Mouse (Mus musculus): Measurements from ENCODE around the gene Dst. TPM values are rescaled to one million over a fixed set of nuclear protein-coding genes. Genes with fewer than 3 reads are reported as not detected.
"Not testable (repeated sequence)": the region's sequence is repeated elsewhere in the genome, so short reads cannot be mapped to it uniquely, and the experiment has no call there.

The Dst gene
- polyA plus RNA-seq, 1 experiment from 2014 or later, result 13.4 TPM

- H3K36me3 ChIP-seq (ENCODE audit: control insufficient read depth, insufficient read depth, low read length), result peaks cover 21% of the 10 kb centered on the region
- ATAC-seq (ENCODE audit: low read depth), result no peak
- 0 out of 2 replicates have a peak, but pooled peaks cover 3% of the 10 kb centered on the region for H3K9me3 ChIP-seq (ENCODE audit: control insufficient read depth, low read length)
- H3K27me3 ChIP-seq (ENCODE audit: control insufficient read depth, insufficient read depth, low read depth, low read length), result no peaks in the 10 kb centered on the region
- H3K4me1 ChIP-seq (replicated peaks; ENCODE audit: control insufficient read depth, insufficient read depth, low read length), result peaks cover 7% of the 10 kb centered on the region
- WGBS, result 80% methylated on average over 14 of the region's 14 CpGs
- H3K4me3 ChIP-seq (ENCODE audit: low read length), result no peak overlapping the region
- H3K27ac ChIP-seq (ENCODE audit: low read length), result no peak overlapping the region
- H3K4me2 ChIP-seq (ENCODE audit: low read depth, low read length), result no peak overlapping the region
- H3K9ac ChIP-seq (ENCODE audit: low read length), result no peak overlapping the region
These were observed 385.2 kb downstream of the Dst start for GRCm38 (mm10) chr1:34293198-34293597.

- no peak overlapping the region for H3K4me3 ChIP-seq (ENCODE audit: low read length)
- H3K36me3 ChIP-seq (ENCODE audit: control insufficient read depth, insufficient read depth, low read length), result peaks cover 12% of the 10 kb centered on the region; the same call in 1 of the 2 replicates
- no peak overlapping the region for H3K9ac ChIP-seq (ENCODE audit: low read length)
- no peak for ATAC-seq (ENCODE audit: low read depth)
- H3K4me1 ChIP-seq (replicated peaks; ENCODE audit: control insufficient read depth, insufficient read depth, low read length), result peaks cover 15% of the 10 kb centered on the region
- WGBS, result 77% methylated on average over 9 of the region's 9 CpGs
- H3K9me3 ChIP-seq (ENCODE audit: control insufficient read depth, low read length), result no peaks in the 10 kb centered on the region
- H3K27me3 ChIP-seq (ENCODE audit: control insufficient read depth, insufficient read depth, low read depth, low read length), result no peaks in the 10 kb centered on the region
- H3K27ac ChIP-seq (ENCODE audit: low read length), result no peak overlapping the region
- no peak overlapping the region for H3K4me2 ChIP-seq (ENCODE audit: low read depth, low read length)
These were observed 389.6 kb downstream of the Dst start for GRCm38 (mm10) chr1:34297636-34298035.

- Histone ChIP-seq H3K4me3 (ENCODE audit: low read length) (no peak overlapping the region), H3K36me3 (ENCODE audit: control insufficient read depth, insufficient read depth, low read length) (peaks cover 8% of the 10 kb centered on the region; the same call in 1 of the 2 replicates), H3K27ac (ENCODE audit: low read length) (peak overlapping the region; percentile 28; the same call in 1 of the 2 replicates), H3K9me3 (ENCODE audit: control insufficient read depth, low read length) (no peaks in the 10 kb centered on the region), H3K27me3 (ENCODE audit: control insufficient read depth, insufficient read depth, low read depth, low read length) (no peaks in the 10 kb centered on the region), H3K4me2 (ENCODE audit: low read depth, low read length) (peak overlapping the region; percentile 33), H3K4me1 (replicated peaks; ENCODE audit: control insufficient read depth, insufficient read depth, low read length) (peaks cover 15% of the 10 kb centered on the region), H3K9ac (ENCODE audit: low read length) (no peak overlapping the region)
- WGBS, result 36% methylated on average over 18 of the region's 18 CpGs
- peak; percentile 70 for ATAC-seq (ENCODE audit: low read depth)
These were observed 390.7 kb downstream of the Dst start for GRCm38 (mm10) chr1:34298631-34299184.

- no peak for ATAC-seq (ENCODE audit: low read depth)
- WGBS, result 72% methylated on average over 13 of the region's 13 CpGs
- peaks cover 7% of the 10 kb centered on the region; the same call in 1 of the 2 replicates for H3K36me3 ChIP-seq (ENCODE audit: control insufficient read depth, insufficient read depth, low read length)
- no peak overlapping the region for H3K4me2 ChIP-seq (ENCODE audit: low read depth, low read length)
- peaks cover 15% of the 10 kb centered on the region for H3K4me1 ChIP-seq (replicated peaks; ENCODE audit: control insufficient read depth, insufficient read depth, low read length)
- H3K4me3 ChIP-seq (ENCODE audit: low read length), result no peak overlapping the region
- H3K27me3 ChIP-seq (ENCODE audit: control insufficient read depth, insufficient read depth, low read depth, low read length), result no peaks in the 10 kb centered on the region
- no peak overlapping the region for H3K9ac ChIP-seq (ENCODE audit: low read length)
- no peaks in the 10 kb centered on the region for H3K9me3 ChIP-seq (ENCODE audit: control insufficient read depth, low read length)
- H3K27ac ChIP-seq (ENCODE audit: low read length), result no peak overlapping the region
These were observed 391.5 kb downstream of the Dst start for GRCm38 (mm10) chr1:34299507-34299906.

DNA sequence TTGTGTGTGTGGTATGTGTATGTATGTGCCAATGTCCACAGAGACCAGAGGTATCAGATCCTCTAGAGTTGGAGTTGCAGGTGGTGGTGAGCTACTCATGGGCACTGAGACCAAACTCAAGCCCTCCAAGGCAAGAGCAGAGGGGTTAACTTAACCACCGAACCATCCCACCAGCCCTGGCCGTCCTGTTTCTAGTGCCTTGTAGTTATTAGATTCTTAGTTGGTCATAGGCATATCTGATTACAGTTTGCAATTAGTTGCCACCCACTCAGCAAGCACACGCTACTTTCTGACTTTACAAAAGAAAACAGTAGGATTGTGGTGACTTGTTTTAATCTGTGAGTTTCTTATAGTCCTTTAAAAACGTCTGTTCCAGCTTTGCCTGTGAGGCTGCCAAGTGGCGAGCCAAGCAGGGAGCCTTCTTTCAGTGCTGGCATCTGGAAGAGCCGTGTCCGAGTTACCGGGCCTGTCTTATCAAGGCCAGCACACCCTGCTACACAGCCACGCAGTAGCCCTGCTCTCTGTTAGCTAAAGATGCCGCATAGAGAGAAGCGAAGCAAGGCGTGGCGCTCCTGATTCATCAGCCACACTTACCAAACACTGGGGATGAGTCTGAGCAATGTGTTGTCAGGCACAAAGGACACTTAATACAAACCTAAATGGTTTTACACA is 392.4 kb downstream of the Dst start:
- H3K4me1 ChIP-seq (replicated peaks; ENCODE audit: control insufficient read depth, insufficient read depth, low read length), result peaks cover 15% of the 10 kb centered on the region
- H3K36me3 ChIP-seq (ENCODE audit: control insufficient read depth, insufficient read depth, low read length), result peaks cover 3% of the 10 kb centered on the region; the same call in 1 of the 2 replicates
- WGBS, result 66% methylated on average over 13 of the region's 13 CpGs
- no peak overlapping the region for H3K27ac ChIP-seq (ENCODE audit: low read length)
- H3K4me3 ChIP-seq (ENCODE audit: low read length), result no peak overlapping the region
- no peak overlapping the region for H3K4me2 ChIP-seq (ENCODE audit: low read depth, low read length)
- no peak for ATAC-seq (ENCODE audit: low read depth)
- H3K27me3 ChIP-seq (ENCODE audit: control insufficient read depth, insufficient read depth, low read depth, low read length), result no peaks in the 10 kb centered on the region
- no peaks in the 10 kb centered on the region for H3K9me3 ChIP-seq (ENCODE audit: control insufficient read depth, low read length)
- H3K9ac ChIP-seq (ENCODE audit: low read length), result no peak overlapping the region

DNA sequence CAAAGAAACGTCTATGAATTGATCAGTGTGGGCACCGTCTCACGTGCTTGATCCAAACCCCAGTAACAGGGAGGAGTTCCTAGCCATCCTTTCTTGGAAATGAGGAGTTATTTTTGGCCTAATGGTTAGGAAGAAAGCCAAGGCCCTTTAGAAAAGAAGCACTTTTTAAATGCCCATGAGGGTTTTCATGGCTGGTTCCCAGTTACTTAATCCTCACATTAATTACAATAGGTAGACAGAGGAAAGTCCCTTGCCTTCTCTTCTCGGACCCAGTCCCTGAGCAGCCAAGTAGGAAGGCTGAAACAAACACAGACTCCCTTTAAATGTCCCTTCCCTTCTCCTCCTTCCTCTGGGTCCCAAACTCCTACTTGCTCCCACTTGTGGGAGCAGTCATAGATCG is 396.2 kb downstream of the Dst start:
- Histone ChIP-seq H3K9ac (ENCODE audit: low read length) (no peak overlapping the region), H3K4me2 (ENCODE audit: low read depth, low read length) (no peak overlapping the region), H3K4me1 (replicated peaks; ENCODE audit: control insufficient read depth, insufficient read depth, low read length) (peaks cover 5% of the 10 kb centered on the region), H3K36me3 (ENCODE audit: control insufficient read depth, insufficient read depth, low read length) (no peaks in the 10 kb centered on the region), H3K4me3 (ENCODE audit: low read length) (no peak overlapping the region), H3K9me3 (ENCODE audit: control insufficient read depth, low read length) (no peaks in the 10 kb centered on the region), H3K27me3 (ENCODE audit: control insufficient read depth, insufficient read depth, low read depth, low read length) (no peaks in the 10 kb centered on the region), H3K27ac (ENCODE audit: low read length) (no peak overlapping the region)
- WGBS, result 80% methylated on average over 5 of the region's 5 CpGs
- ATAC-seq (ENCODE audit: low read depth), result no peak

DNA sequence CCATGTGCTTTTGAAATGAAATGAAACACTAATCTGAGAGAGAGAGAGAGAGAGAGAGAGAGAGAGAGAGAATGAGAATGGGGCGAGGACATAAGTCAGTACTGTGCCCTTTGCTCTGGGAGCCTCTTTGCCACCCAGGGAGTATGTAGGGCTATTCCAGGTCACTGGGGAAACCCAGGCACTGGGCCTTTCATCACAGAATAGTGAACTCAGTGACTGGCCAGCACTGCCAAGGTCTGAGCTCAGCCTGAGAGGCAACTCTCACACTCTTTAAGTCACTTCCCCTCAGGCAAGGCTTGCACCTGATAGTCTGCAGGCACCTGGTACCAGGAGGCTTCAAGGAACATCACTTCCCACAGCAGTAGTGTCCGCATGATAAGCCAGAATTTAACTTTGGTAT is 398.7 kb downstream of the Dst start:
- 84% methylated on average over 2 of the region's 2 CpGs for WGBS
- Histone ChIP-seq H3K4me1 (replicated peaks; ENCODE audit: control insufficient read depth, insufficient read depth, low read length) (no peaks in the 10 kb centered on the region), H3K4me2 (ENCODE audit: low read depth, low read length) (no peak overlapping the region), H3K27me3 (ENCODE audit: control insufficient read depth, insufficient read depth, low read depth, low read length) (no peaks in the 10 kb centered on the region), H3K9me3 (ENCODE audit: control insufficient read depth, low read length) (no peaks in the 10 kb centered on the region), H3K36me3 (ENCODE audit: control insufficient read depth, insufficient read depth, low read length) (no peaks in the 10 kb centered on the region), H3K4me3 (ENCODE audit: low read length) (no peak overlapping the region), H3K27ac (ENCODE audit: low read length) (no peak overlapping the region), H3K9ac (ENCODE audit: low read length) (no peak overlapping the region)
- ATAC-seq (ENCODE audit: low read depth), result no peak

DNA sequence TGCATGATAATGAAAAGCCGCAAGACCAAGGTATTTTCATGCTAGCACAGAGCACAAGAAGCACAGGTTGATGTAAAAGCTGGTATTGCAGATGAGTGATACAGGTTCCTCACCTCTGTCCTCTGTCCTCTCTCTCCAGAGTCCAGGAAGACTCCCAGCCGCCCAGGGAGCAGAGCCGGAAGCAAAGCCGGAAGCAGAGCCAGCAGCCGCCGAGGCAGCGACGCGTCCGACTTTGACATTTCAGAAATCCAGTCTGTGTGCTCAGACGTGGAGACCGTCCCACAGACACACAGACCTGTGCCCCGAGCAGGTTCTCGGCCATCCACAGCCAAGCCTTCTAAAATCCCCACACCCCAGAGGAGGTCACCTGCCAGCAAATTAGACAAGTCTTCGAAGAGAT is 399.2 kb downstream of the Dst start:
- Histone ChIP-seq H3K9me3 (ENCODE audit: control insufficient read depth, low read length) (no peaks in the 10 kb centered on the region), H3K27me3 (ENCODE audit: control insufficient read depth, insufficient read depth, low read depth, low read length) (no peaks in the 10 kb centered on the region), H3K27ac (ENCODE audit: low read length) (no peak overlapping the region), H3K9ac (ENCODE audit: low read length) (no peak overlapping the region), H3K36me3 (ENCODE audit: control insufficient read depth, insufficient read depth, low read length) (no peaks in the 10 kb centered on the region), H3K4me1 (replicated peaks; ENCODE audit: control insufficient read depth, insufficient read depth, low read length) (no peaks in the 10 kb centered on the region), H3K4me2 (ENCODE audit: low read depth, low read length) (no peak overlapping the region), H3K4me3 (ENCODE audit: low read length) (no peak overlapping the region)
- no peak for ATAC-seq (ENCODE audit: low read depth)
- 89% methylated on average over 15 of the region's 15 CpGs for WGBS

DNA sequence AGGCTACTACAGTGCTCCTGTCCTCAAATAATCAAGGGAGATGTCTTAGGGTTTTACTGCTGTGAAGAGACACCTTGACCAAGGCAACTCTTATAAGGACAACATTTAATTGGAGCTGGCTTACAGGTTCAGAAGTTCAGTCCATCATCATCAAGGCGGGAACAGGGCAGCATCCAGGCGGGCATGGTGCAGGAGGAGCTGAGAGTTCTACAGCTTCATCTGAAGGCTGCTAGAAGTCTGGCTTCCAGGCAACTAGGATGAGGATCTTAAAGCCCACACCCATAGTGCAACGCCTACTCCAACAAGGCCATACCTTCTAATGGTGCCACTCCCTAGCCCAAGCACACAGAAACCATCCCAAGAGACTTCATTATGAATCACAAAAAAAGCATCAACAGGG is 400.8 kb downstream of the Dst start:
- H3K4me1 ChIP-seq (replicated peaks; ENCODE audit: control insufficient read depth, insufficient read depth, low read length); H3K27ac ChIP-seq (ENCODE audit: low read length); H3K27me3 ChIP-seq (ENCODE audit: control insufficient read depth, insufficient read depth, low read depth, low read length); H3K9me3 ChIP-seq (ENCODE audit: control insufficient read depth, low read length); H3K36me3 ChIP-seq (ENCODE audit: control insufficient read depth, insufficient read depth, low read length); ATAC-seq (ENCODE audit: low read depth); H3K4me3 ChIP-seq (ENCODE audit: low read length); H3K4me2 ChIP-seq (ENCODE audit: low read depth, low read length); H3K9ac ChIP-seq (ENCODE audit: low read length): not testable (repeated sequence)
- 87% methylated on average over 3 of the region's 3 CpGs for WGBS
